Mouse (Mus musculus): Measurements from ENCODE around the gene Klhl40. TPM values are rescaled to one million over a fixed set of nuclear protein-coding genes. Genes with fewer than 3 reads are reported as not detected.

Gene Klhl40
- polyA plus RNA-seq (2017; shearing (Covaris generic)) = not detected

DNA sequence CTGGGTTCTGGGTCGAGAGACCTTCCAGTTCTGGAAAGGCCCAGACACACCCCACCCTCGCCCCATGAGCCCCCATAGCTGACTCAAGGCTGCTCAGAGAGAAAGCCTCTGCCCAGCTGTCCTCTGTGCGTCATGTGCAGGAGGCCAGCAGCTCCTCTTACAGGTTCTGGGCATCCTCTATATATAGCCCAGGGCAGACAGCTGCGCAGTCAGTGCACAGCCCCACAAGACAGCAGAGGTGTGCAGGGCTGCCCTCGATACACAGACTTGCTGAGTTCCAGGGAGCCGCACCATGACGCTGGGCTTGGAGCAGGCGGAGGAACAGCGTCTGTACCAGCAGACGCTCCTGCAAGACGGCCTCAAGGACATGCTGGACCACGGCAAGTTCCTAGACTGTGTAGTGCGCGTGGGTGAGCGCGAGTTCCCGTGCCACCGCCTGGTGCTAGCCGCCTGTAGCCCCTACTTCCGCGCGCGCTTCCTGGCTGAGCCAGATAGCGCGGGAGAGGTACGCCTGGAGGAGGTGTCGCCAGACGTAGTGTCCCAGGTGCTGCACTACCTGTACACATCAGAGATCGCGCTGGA, at the start of gene Klhl40:
Gene Klhl40, plus strand, starts transcription at position 124 of the 582 bp plus-strand sequence.

DNA sequence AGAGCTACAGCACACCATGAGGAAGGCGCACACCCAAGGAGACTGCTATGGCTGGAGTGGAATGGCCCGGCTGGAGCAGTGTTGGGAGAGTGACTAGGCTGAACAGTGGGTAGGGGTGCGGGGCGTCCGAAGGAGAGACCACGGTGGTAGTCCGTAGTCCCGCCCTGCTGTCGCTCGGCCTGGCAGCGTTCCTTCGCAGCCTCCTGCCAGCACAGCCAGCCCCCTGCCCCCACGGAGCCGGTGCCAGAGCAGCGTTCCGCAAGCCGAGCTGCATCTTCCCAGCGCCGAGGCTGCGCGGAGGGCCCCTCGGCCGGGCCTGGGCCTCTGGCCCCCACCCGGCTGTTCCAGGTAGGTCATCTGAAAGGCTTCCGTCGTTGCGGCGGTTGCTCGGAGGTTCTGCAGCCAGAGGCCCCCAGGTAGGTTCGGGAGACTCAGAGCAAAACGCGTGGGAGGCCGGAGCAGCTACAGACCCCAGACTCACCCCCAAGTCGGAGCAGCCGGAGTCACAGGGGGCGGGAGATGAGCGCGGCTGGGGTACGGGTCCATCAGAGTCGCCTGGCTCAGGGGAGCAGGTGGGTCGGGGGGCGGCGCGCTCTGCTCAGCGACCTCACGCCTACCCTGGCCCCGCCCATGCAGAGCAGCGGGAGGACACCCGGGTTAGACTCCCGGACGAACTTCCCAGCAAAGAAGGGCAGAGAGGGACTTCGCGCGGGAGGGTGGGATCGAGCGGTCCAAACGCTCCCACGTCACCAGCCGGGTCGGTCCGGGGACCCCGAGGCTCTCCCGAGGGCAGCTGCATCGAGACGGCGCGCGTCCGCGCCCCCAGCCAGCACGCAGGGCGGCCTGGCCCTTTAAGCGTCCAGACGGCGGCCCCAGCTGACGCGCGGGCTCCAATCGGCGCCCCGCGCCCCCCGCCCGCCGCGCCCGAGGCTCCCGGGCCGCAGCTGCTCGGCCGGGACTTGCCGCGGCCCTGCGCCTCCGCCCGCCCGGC, 18.0 kb upstream of the Klhl40 start, which contains the start of gene Zfp651:
Gene Zfp651, plus strand, starts transcription at position 240 of the 991 bp plus-strand sequence.

DNA sequence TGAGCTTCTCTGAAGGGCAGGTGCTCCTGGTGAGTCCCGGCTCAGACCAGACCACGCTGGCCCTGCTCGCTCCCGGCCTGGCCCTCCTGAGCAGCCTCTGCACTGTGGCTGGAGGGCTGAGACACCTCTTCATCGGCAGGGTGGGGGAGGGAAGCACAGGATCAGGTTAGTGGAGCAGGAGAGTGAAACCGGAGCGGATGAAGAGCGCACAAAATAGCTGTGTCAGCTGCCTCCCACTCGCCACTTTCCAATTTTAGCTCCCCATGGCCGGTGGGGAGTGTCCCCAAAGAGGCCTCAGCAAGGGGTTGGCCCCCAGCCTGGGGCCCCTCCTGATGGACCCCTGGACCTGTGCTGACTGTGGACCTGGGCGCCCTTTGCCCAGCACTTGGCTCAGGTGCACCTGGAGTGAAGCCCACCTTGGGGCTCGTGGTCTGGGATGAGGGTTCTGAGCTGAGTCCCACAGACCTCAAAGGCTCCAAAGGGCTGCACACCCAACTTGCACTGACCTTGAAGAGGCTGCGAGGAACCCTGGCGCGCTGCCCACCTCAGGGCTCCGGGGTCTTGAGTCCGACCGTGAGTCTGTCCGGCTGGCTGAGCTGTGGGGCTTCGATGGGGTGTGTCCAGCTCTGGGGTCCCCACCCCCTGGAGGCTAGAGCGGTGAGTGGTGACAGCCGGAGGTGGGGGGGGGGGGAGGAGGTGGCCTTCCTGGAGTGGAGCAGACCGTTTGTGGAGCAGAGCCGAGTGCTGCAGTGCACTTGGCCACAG, 14.5 kb downstream of the Klhl40 start, which contains the start of gene Hhatl:
Gene Hhatl, minus strand, starts transcription at position 751 of the 765 bp plus-strand sequence.

Other genes with a start within 250 kb of the Klhl40 start
- not detected for gene Lyzl4, start 135.5 kb upstream of the Klhl40 start, polyA plus RNA-seq (2017; shearing (Covaris generic))
- gene Vipr1, start 134.9 kb upstream of the Klhl40 start, polyA plus RNA-seq (2017; shearing (Covaris generic)) = 17.3 TPM
- gene Sec22c, start 72.1 kb upstream of the Klhl40 start, polyA plus RNA-seq (2017; shearing (Covaris generic)) = 18.2 TPM
- 14.7 TPM for gene Ss18l2, start 67.3 kb upstream of the Klhl40 start, polyA plus RNA-seq (2017; shearing (Covaris generic))
- 138 TPM for gene Nktr, start 58.4 kb upstream of the Klhl40 start, polyA plus RNA-seq (2017; shearing (Covaris generic))
- 0.17 TPM for gene Zfp651, start 18.3 kb upstream of the Klhl40 start, polyA plus RNA-seq (2017; shearing (Covaris generic))
- gene Hhatl, start 14.9 kb downstream of the Klhl40 start, polyA plus RNA-seq (2017; shearing (Covaris generic)) = 0.22 TPM
- gene Ccdc13, start 61.9 kb downstream of the Klhl40 start, polyA plus RNA-seq (2017; shearing (Covaris generic)) = not detected
- 110 TPM for gene Higd1a, start 80.8 kb downstream of the Klhl40 start, polyA plus RNA-seq (2017; shearing (Covaris generic))
- not detected for gene Ackr2, start 120.7 kb downstream of the Klhl40 start, polyA plus RNA-seq (2017; shearing (Covaris generic))
- gene Cyp8b1, start 138.7 kb downstream of the Klhl40 start, polyA plus RNA-seq (2017; shearing (Covaris generic)) = 0.39 TPM
- not detected for gene Fam198a, start 173.4 kb downstream of the Klhl40 start, polyA plus RNA-seq (2017; shearing (Covaris generic))
- gene Pomgnt2, start 219.5 kb downstream of the Klhl40 start, polyA plus RNA-seq (2017; shearing (Covaris generic)) = not detected